Mouse (Mus musculus) kidney, postnatal 36 days (tissue): ENCODE results near the gene Flnb.
A peak's percentile ranks its signal among the peaks of the same experiment; 100 is the strongest.

Experiments used
- DNase-seq, 2 experiments: peaks; one replicate each; pipeline ENCODE4 v3.0.0; 2021 to 2022; ENCODE audit warnings: mixed read lengths in 2 of 2

The Flnb gene

GRCm38 (mm10) chr14:7945261-7945660 lies 127.5 kb downstream of the Flnb start:
- DNase-seq: no peak

- no peak for DNase-seq
These were observed 133.5 kb downstream of the Flnb start for GRCm38 (mm10) chr14:7951234-7951633.

DNA sequence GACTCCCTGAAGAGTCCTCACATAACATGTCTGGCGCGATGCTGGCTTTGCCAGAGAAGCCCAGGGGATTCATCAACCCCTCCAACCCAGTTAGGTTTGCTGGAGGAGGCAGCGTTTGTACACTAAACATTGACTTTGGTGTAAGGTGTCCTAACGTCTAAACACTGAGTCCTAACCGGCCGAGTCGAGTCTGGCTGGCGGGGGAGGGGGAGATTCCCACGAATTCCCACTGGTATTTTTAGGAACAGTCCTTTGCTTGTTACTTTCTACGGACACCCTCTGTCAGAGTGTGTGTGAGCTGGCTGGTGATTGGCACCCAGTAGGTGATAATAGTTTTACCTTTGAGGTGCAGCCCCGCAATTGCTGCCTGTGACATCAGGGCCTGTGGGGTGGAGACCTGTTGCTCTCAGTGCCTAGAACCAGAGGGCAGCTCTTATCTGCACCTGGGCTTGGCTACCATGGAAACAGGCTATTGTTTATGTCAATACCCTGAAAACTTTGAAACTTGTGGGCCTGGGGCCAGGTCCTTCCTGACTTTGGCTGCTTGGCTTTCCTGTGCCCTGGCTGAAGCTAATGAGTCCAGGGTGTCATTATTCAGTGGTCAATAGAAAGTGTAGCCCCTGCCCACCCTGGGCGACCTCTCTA lies 135.0 kb downstream of the Flnb start:
- DNase-seq: peak; percentile 60 to 68

GRCm38 (mm10) chr14:7954071-7954471 lies 136.3 kb downstream of the Flnb start:
- DNase-seq: no peak

- DNase-seq: no peak
These were observed 138.7 kb downstream of the Flnb start for GRCm38 (mm10) chr14:7956427-7956826.

GRCm38 (mm10) chr14:7957049-7957448 lies 139.3 kb downstream of the Flnb start, which contains the start of gene Gm45521:
TSS of gene Gm45521 (plus strand) at chr14:7957288.
- no peak for DNase-seq

DNA sequence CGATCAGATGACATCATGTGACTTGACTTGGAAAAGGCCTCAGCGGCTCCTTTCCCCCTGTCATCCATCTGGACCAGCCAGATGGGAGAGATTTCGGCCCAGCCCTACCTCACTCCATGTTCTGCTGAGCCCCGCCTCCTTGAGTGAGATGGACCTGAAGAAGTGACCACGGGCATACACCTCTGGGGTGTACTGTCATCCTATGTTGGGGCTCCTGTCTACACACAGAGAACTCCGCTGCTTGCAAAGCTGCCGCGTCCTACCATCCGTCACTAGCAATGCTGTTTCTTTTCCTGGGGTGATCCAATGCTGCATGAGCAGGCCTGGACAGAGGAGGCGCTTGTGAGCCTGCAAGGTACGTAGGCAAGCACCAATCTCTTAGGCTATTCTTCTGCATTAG lies 142.9 kb downstream of the Flnb start:
- peak; percentile 20 to 54 for DNase-seq

DNA sequence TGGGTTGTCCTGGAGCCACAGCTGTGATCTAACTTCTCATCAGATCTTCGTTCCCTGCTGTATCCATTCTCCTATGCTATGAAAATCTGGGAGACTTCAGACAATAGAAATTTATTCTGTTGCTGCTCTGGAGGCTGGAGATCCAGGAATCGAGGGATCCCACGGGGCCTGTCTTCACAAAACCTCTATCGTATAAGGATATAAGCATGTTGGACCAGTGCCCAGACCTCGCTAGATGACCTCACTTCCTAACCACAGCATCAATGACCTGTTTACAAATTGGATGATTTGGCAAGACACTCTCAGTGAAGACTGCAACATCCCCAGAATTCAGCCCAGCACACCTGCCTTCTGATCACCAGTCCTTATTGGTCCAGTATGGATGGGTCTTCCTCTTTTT lies 144.0 kb downstream of the Flnb start:
- DNase-seq: no peak

- no peak for DNase-seq
These were observed 144.9 kb downstream of the Flnb start for GRCm38 (mm10) chr14:7962626-7963025.

GRCm38 (mm10) chr14:7963160-7963559 lies 145.4 kb downstream of the Flnb start:
- DNase-seq: no peak

GRCm38 (mm10) chr14:7964219-7964889 lies 146.6 kb downstream of the Flnb start:
- peak; percentile 68 to 82 for DNase-seq

DNA sequence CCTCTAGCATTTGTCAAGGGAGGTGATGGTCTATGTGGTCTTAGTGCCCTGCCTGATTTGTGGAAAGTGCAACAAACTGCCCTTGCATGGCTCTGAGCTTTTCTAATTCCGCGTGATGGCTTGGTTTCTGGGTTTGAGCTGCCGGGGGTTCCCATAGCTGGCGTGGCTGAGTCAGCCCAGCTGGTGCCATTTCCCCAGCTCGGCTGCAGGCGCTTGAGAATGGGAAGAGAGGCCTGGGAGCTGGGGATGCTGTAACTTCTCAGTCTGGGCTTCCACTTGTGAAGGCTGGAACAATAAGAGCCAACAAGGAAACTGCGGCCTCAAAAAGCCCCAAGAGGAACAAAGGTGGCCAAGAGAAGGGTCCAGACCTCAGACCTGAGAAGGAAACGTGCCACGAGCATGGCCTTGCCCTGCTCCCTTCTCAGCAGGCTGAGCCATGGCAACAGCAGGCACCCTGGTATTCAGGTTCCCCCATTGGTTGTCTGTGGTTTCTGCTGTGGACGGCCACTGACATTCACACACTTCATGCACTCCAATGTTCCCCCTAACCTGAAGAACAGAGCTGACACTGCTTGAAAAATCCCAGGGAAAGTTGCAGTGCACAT lies 154.2 kb downstream of the Flnb start:
- DNase-seq: no peak

DNA sequence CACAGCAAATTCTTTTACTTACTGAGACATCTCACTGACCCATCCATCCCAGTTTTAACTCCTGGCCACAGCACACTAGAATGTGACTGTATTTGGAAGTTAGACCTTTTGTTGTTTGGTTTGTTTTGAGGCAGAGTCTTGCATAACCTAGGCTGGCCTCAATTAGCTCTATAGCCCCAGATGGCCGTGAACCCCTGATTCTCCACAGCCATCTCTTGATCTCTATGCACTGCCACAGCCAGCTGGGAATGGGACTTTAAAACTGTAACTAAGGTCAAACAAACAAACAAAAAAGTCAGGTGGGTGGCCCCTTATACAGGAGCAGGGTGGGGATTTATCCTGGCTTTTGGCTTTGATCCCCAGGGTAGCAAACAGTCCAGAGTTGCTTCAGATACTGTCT lies 156.9 kb downstream of the Flnb start:
- DNase-seq: no peak

- DNase-seq: no peak
These were observed 157.4 kb downstream of the Flnb start for GRCm38 (mm10) chr14:7975177-7975576.

- DNase-seq: no peak
These were observed 159.7 kb downstream of the Flnb start for GRCm38 (mm10) chr14:7977471-7977870.

DNA sequence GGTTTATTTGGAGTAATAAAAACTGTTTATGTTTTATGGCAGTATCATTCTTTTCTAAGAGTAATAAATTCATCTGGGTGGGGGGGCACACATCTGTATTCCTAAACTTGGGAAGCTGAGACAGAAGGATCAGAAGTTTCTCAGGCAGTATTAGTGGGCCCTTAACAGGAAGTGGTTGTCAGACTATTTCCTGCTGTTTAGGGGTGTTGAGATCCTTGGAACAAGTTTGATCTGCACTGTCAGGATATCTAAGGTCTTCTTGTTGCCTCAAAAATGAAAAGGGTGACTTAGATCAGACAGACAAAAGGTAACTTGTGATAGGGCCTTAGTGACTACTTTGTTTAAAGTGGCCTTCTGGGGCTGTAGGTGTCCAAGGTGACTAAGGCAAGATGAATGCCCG lies 160.4 kb downstream of the Flnb start:
- no peak for DNase-seq

DNA sequence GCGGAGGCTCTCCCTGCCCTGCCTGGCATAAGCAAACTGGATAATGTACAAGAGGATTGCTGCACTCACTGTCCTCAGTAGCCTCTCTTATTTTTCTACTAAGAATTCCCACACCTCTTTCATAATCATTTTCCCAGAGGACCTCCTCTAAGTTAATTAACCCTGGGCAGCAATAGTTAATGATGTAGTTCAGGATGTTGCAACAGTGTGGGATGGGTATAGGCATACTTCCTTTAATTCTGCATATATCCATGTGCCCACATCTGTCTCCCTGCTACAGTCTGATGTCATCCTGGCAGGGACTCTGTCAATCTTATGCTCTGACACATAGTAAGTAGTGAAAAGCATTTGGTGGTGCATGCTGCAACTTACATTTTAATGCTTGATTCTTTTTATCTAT lies 163.5 kb downstream of the Flnb start:
- DNase-seq: no peak

DNA sequence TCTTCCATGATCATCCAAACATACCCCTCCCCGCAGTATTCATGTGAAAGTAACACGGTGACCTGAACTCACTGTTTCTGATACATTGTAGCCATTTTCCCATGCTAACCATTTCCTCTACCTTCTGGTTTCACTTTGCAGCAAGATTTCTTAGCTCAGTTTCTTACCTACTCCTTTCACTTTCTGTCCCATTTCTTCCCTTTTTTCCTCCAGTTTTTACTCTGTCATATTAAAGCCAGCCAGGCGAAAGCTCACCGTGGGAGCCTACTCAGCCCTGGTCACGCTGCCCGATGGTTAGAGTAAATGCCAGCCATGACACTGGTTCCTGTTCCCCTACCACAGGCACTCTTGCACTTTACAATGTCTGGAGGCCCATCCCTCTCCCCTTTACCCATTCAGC lies 169.2 kb downstream of the Flnb start:
- DNase-seq: no peak

GRCm38 (mm10) chr14:7989371-7989770 lies 171.6 kb downstream of the Flnb start:
- DNase-seq: no peak

DNA sequence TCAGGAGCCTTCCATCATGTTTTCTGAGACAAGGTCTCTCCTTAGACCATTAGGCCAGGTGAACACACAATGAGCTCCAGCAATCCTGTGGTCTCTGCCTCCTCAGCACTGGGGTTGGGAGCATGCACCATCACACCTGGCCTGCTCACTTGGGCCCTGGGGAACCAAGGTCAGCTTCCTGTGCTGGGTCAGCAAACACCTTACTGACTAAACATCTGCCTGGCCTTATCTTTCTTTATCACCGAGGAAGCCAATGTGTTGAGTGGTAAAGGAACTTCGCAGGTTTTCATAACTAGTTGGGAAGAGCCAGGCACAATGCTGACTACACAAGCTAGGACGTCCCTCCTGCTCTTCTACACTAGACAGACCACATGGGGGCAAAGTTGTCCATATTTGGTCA lies 172.2 kb downstream of the Flnb start:
- DNase-seq: no peak

GRCm38 (mm10) chr14:7991108-7991776 lies 173.5 kb downstream of the Flnb start:
- DNase-seq: no peak

GRCm38 (mm10) chr14:7992158-7992557 lies 174.4 kb downstream of the Flnb start:
- no peak for DNase-seq

- peak; percentile 68 to 85 for DNase-seq
These were observed 176.6 kb downstream of the Flnb start, which contains the start of gene Dnase1l3 for GRCm38 (mm10) chr14:7994271-7994767. TSS of gene Dnase1l3 (minus strand) at chr14:7994573.
